Mouse (Mus musculus) urinary bladder, postnatal 36 days (tissue): ENCODE data around the gene Cypt3.

Experiments used
- DNase-seq, 2 experiments: peaks; one replicate each; pipeline ENCODE4 v3.0.0; 2022; ENCODE audit warnings: low spot score in 2 of 2, mixed read lengths in 1 of 2

Gene Cypt3

GRCm38 (mm10) chrX:153558293-153558692, at the start of gene Cypt3:
Gene Cypt3, plus strand, starts transcription at chrX:153558593.
- no peak for DNase-seq

GRCm38 (mm10) chrX:153515491-153515890, 42.9 kb upstream of the Cypt3 start:
- DNase-seq, result no peak

- DNase-seq, result no peak
Observed at GRCm38 (mm10) chrX:153528399-153528798, 30.0 kb upstream of the Cypt3 start.

GRCm38 (mm10) chrX:153556634-153557033, 1.8 kb upstream of the Cypt3 start:
- no peak for DNase-seq

- no peak for DNase-seq
Observed at GRCm38 (mm10) chrX:153564650-153565049, 6.3 kb downstream of the Cypt3 start.

- no peak for DNase-seq
Observed at GRCm38 (mm10) chrX:153599583-153599982, 41.2 kb downstream of the Cypt3 start.
